Mouse (Mus musculus) ZHBTc4 (cell line): ENCODE data around the gene Bcl2a1d.
"Not testable (repeated sequence)": the region's sequence is repeated elsewhere in the genome, so short reads cannot be mapped to it uniquely, and the experiment has no call there.

Source experiments
- DNase-seq: peaks from one replicate; pipeline ENCODE4 v3.0.0-alpha.2; 2011; ENCODE audit warnings: low read depth, low spot score

The Bcl2a1d gene

GRCm38 (mm10) chr9:88698746-88699145, 33.0 kb downstream of the Bcl2a1d start:
- DNase-seq = not testable (repeated sequence)

DNA sequence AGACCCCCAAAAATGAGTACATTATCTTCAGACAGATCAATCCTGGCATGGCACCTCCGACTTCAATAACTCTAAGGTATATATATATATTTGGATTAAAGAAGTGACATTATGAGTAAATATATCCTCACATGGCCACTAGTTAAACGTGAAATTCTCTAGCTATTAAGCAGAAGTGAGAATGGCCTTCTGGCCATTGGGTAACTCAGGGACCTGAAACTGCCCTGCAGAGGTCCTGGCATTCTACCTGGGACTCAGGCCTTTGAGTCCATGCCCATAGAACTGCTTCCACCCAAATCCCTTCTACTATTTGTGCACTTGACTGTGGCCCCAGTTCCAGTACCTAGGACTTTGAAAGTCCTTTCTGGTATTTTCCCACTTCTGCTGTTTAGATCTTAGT, 40.4 kb downstream of the Bcl2a1d start:
- not testable (repeated sequence) for DNase-seq

DNA sequence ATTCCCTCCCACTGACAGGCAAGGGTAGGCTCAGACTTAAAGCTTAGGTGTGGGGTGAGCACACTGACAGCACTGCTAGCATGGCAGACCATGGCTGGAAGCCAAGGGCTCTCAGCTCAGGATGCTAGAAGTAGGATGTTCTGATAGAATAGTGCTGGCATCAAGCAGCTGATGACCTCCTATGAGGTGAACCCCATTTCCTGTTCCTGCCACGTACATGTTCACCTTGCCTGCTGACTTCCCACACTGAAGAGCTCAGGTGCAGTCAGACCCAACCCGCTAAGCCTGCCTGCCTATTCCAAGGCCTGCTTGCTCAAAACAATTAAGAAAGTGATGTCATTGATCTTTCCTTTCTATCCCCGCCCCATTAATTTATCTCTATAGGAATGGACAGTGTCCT, 42.3 kb downstream of the Bcl2a1d start:
- DNase-seq = not testable (repeated sequence)

- DNase-seq = not testable (repeated sequence)
Observed at GRCm38 (mm10) chr9:88686719-88687118, 45.0 kb downstream of the Bcl2a1d start.
